Mouse (Mus musculus) kidney, embryonic 15.5 days (tissue): ENCODE measurements around the gene Acsl5. TPM values are rescaled to one million over a fixed set of nuclear protein-coding genes. Genes with fewer than 3 reads are reported as not detected.

Experiments used
- ATAC-seq: fragments of 200-750 bp; cut with Nextera tagmentation; replicated peaks from 2 replicates; pipeline ENCODE4 v1.8.0; 2017; ENCODE audit warnings: moderate TSS enrichment; ENCODE audit not compliant: low FRiP score
- H3K27ac ChIP-seq: fragments of 300-500 bp; sonication (generic); 2 replicates; pipeline ENCODE4 v1.5.1; 2015; ENCODE audit warnings: mild to moderate bottlenecking, inconsistent platforms
- H3K27me3 ChIP-seq: fragments of 300-500 bp; sonication (generic); 2 replicates; pipeline ENCODE4 v1.6.1; 2015; ENCODE audit warnings: inconsistent platforms
- H3K36me3 ChIP-seq: fragments of 300-500 bp; sonication (generic); 2 replicates; pipeline ENCODE4 v1.6.1; 2015; ENCODE audit warnings: inconsistent platforms
- H3K4me1 ChIP-seq: fragments of 300-500 bp; sonication (generic); 2 replicates; pipeline ENCODE4 v1.6.1; 2015; ENCODE audit warnings: inconsistent platforms
- H3K4me2 ChIP-seq: fragments of 300-500 bp; sonication (generic); 2 replicates; pipeline ENCODE4 v1.6.1; 2015; ENCODE audit warnings: moderate library complexity, mild to moderate bottlenecking, inconsistent platforms
- H3K4me3 ChIP-seq: fragments of 300-500 bp; sonication (generic); replicated peaks from 2 replicates; pipeline ENCODE4 v1.5.1; 2015; ENCODE audit warnings: mild to moderate bottlenecking, inconsistent platforms
- H3K9ac ChIP-seq: fragments of 300-500 bp; sonication (generic); 2 replicates; pipeline ENCODE4 v1.6.1; 2015; ENCODE audit warnings: mild to moderate bottlenecking, inconsistent platforms
- H3K9me3 ChIP-seq: fragments of 300-500 bp; sonication (generic); replicated peaks from 2 replicates; pipeline ENCODE4 v1.6.1; 2016; ENCODE audit warnings: inconsistent platforms
- WGBS: fragments of 180-500 bp; shearing (Covaris S2); methylation state at CpG from one replicate; pipeline ENCODE4 v1.1.7; 2015; ENCODE audit warnings: mixed read lengths; 5-methylcytosine and 5-hydroxymethylcytosine counted together
- polyA plus RNA-seq: library from polyadenylated mRNA; unstranded; fragments of >200 nt; fragmentation: Nextera tagmentation; extraction: Ambion mirVana; gene quantifications from 2 replicates; pipeline ENCODE4 v1.2.1, GENCODE M21; 2015

Acsl5 gene
- polyA plus RNA-seq, 1 experiment from 2014 or later, result 51.2 TPM

DNA sequence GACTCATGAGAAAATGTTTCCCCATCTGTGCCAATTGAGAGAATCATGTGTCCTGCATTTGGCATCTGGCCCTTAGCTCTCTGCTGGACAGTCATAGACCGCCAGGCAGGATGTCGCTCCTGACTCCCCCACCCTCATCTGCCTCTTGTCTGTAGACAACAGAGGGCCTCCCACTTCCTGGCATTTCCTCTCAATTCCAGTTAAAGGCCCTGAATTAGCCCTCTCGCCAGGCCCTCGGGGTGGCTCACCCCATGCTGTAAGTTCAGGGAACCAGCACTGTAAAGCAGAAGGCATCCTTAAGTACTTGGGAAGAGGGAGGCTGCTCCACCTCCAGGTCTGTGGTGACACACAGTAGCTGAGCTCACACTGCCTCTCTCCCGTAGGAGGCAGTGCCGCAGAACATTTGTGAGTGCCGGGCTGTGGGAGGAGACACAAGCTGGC lies 6.9 kb upstream of the Acsl5 start:
- WGBS, result 7% methylated on average over 7 of the region's 7 CpGs
- Histone ChIP-seq H3K4me1 (peaks cover 11% of the 10 kb centered on the region), H3K9ac (no peak overlapping the region), H3K27me3 (0 out of 2 replicates have a peak, but pooled peaks cover 4% of the 10 kb centered on the region), H3K36me3 (no peaks in the 10 kb centered on the region), H3K4me2 (peak overlapping the region; percentile 17; the same call in 1 of the 2 replicates), H3K4me3 (no peak overlapping the region), H3K27ac (peak overlapping the region; percentile 60), H3K9me3 (no peaks in the 10 kb centered on the region)
- ATAC-seq, result peak; percentile 89

GRCm38 (mm10) chr19:55247563-55247962 lies 4.2 kb upstream of the Acsl5 start:
- H3K27me3 ChIP-seq, result 0 out of 2 replicates have a peak, but pooled peaks cover 4% of the 10 kb centered on the region
- ATAC-seq, result no peak
- no peaks in the 10 kb centered on the region for H3K9me3 ChIP-seq
- no peak overlapping the region for H3K27ac ChIP-seq
- WGBS, result 83% methylated on average over 5 of the region's 5 CpGs
- H3K4me3 ChIP-seq, result no peak overlapping the region
- H3K4me1 ChIP-seq, result peaks cover 11% of the 10 kb centered on the region
- H3K36me3 ChIP-seq, result no peaks in the 10 kb centered on the region
- no peak overlapping the region for H3K9ac ChIP-seq
- H3K4me2 ChIP-seq, result no peak overlapping the region

- Histone ChIP-seq H3K36me3 (no peaks in the 10 kb centered on the region), H3K4me3 (no peak overlapping the region), H3K4me1 (peaks cover 12% of the 10 kb centered on the region), H3K4me2 (no peak overlapping the region), H3K27ac (no peak overlapping the region), H3K9ac (no peak overlapping the region), H3K27me3 (0 out of 2 replicates have a peak, but pooled peaks cover 3% of the 10 kb centered on the region), H3K9me3 (no peaks in the 10 kb centered on the region)
- no peak for ATAC-seq
- 58% methylated on average over 9 of the region's 9 CpGs for WGBS
Observed at GRCm38 (mm10) chr19:55247991-55248520, 3.7 kb upstream of the Acsl5 start.

GRCm38 (mm10) chr19:55250451-55250850 lies 1.3 kb upstream of the Acsl5 start:
- Histone ChIP-seq H3K27me3 (no peaks in the 10 kb centered on the region), H3K36me3 (no peaks in the 10 kb centered on the region), H3K4me3 (no peak overlapping the region), H3K4me2 (no peak overlapping the region), H3K27ac (no peak overlapping the region), H3K9me3 (no peaks in the 10 kb centered on the region), H3K4me1 (peaks cover 19% of the 10 kb centered on the region), H3K9ac (no peak overlapping the region)
- ATAC-seq, result no peak
- WGBS, result 89% methylated on average over 5 of the region's 5 CpGs

- no peak; the same call in 1 of the 2 replicates for ATAC-seq
- H3K9ac ChIP-seq, result peak overlapping the region; percentile 74
- H3K9me3 ChIP-seq, result no peaks in the 10 kb centered on the region
- WGBS, result 2% methylated on average over 9 of the region's 9 CpGs
- peak overlapping the region; percentile 65 for H3K4me3 ChIP-seq
- peak overlapping the region; percentile 91 for H3K27ac ChIP-seq
- H3K27me3 ChIP-seq, result no peaks in the 10 kb centered on the region
- no peaks in the 10 kb centered on the region for H3K36me3 ChIP-seq
- H3K4me1 ChIP-seq, result peaks cover 17% of the 10 kb centered on the region
- H3K4me2 ChIP-seq, result peak overlapping the region; percentile 92
Observed at GRCm38 (mm10) chr19:55253239-55253569, 1.5 kb downstream of the Acsl5 start.

- Histone ChIP-seq H3K4me1 (peaks cover 17% of the 10 kb centered on the region), H3K4me3 (peak overlapping the region; percentile 65), H3K9ac (peak overlapping the region; percentile 74), H3K36me3 (no peaks in the 10 kb centered on the region), H3K9me3 (no peaks in the 10 kb centered on the region), H3K4me2 (peak overlapping the region; percentile 92), H3K27ac (peak overlapping the region; percentile 91), H3K27me3 (no peaks in the 10 kb centered on the region)
- peak; percentile 82 for ATAC-seq
- WGBS, result under 1% methylated on average over 31 of the region's 32 CpGs
Observed at GRCm38 (mm10) chr19:55253570-55254441, 2.1 kb downstream of the Acsl5 start.

DNA sequence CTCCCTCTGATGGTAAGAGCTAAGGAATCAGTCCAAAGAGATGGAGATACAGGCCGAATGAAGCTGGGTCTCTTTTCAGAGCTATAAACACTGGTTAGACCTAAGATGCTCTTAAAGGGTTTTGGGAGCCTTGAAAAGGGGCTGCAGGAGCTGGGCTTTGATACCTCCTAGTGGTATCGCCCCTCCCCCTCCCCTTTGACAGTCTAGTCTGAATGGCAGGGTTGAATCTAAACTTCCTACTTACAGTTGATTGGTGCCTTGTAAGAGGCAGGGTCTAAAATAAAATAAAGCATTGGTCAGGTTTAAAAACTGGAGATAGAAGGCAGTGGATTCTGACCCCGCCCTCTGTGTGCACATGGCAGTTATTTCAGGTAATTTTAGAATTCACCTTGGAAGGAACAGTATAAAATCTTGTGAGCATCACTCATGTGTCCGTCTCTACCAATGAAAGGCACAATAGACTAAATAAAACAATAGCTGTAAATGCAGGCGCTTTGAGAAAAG lies 2.8 kb downstream of the Acsl5 start:
- no peaks in the 10 kb centered on the region for H3K27me3 ChIP-seq
- peaks cover 17% of the 10 kb centered on the region for H3K4me1 ChIP-seq
- peak overlapping the region; percentile 74 for H3K9ac ChIP-seq
- no peaks in the 10 kb centered on the region for H3K36me3 ChIP-seq
- peak overlapping the region; percentile 65 for H3K4me3 ChIP-seq
- ATAC-seq, result peak; percentile 66
- H3K4me2 ChIP-seq, result peak overlapping the region; percentile 92
- H3K27ac ChIP-seq, result peak overlapping the region; percentile 91
- 17% methylated on average over 5 of the region's 5 CpGs for WGBS
- no peaks in the 10 kb centered on the region for H3K9me3 ChIP-seq

DNA sequence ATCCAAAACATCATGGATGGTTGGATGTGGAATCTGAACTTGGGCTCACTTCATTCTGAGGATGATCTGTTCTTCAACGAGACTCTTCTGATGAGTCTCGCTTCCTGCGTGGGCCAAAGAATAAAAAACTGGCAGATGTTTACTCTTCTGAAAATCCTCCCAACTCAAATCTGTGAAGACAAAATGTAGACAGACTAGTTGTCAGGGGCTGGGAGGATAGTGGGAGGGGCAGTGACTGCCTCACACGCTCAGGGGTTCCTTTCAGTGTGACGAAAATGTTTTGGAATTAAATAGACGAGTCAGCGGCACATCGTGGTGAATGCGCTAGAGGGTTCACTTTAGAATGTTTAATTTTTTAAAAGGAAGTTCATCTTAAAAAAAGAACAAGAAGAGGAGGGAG lies 4.4 kb downstream of the Acsl5 start:
- no peak overlapping the region for H3K27ac ChIP-seq
- peaks cover 20% of the 10 kb centered on the region for H3K4me1 ChIP-seq
- H3K4me2 ChIP-seq, result no peak overlapping the region
- WGBS, result 86% methylated on average over 9 of the region's 9 CpGs
- H3K27me3 ChIP-seq, result no peaks in the 10 kb centered on the region
- H3K9me3 ChIP-seq, result no peaks in the 10 kb centered on the region
- H3K9ac ChIP-seq, result no peak overlapping the region
- ATAC-seq, result no peak
- no peaks in the 10 kb centered on the region for H3K36me3 ChIP-seq
- H3K4me3 ChIP-seq, result no peak overlapping the region

GRCm38 (mm10) chr19:55257656-55258375 lies 6.1 kb downstream of the Acsl5 start:
- Histone ChIP-seq H3K4me1 (peaks cover 20% of the 10 kb centered on the region), H3K27ac (no peak overlapping the region), H3K36me3 (no peaks in the 10 kb centered on the region), H3K4me2 (no peak overlapping the region), H3K27me3 (no peaks in the 10 kb centered on the region), H3K9ac (no peak overlapping the region), H3K9me3 (no peaks in the 10 kb centered on the region), H3K4me3 (no peak overlapping the region)
- 83% methylated on average over 5 of the region's 5 CpGs for WGBS
- ATAC-seq, result no peak

DNA sequence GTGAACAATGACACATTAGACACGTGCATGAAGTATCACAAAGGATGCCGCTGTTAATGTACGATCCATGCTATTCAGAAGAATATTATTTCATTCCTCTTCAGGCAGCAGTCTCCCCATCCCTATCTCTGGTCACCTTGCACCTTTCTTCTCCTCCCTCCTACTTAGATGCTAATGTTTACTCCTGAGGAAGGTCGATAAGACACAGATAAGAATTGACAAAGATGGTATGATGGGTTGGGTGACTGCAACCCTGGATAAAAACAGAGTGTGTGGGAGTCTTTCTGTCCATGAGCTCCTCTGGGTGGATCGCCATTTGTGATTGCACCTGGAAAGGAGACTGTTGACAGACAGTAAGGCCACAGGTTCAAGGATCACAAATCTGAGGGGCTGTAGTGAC lies 6.8 kb downstream of the Acsl5 start:
- ATAC-seq, result no peak
- H3K4me2 ChIP-seq, result no peak overlapping the region
- no peak overlapping the region for H3K27ac ChIP-seq
- H3K4me3 ChIP-seq, result no peak overlapping the region
- H3K9ac ChIP-seq, result no peak overlapping the region
- H3K27me3 ChIP-seq, result no peaks in the 10 kb centered on the region
- H3K36me3 ChIP-seq, result no peaks in the 10 kb centered on the region
- no peaks in the 10 kb centered on the region for H3K9me3 ChIP-seq
- WGBS, result 87% methylated on average over 5 of the region's 5 CpGs
- H3K4me1 ChIP-seq, result peaks cover 15% of the 10 kb centered on the region

DNA sequence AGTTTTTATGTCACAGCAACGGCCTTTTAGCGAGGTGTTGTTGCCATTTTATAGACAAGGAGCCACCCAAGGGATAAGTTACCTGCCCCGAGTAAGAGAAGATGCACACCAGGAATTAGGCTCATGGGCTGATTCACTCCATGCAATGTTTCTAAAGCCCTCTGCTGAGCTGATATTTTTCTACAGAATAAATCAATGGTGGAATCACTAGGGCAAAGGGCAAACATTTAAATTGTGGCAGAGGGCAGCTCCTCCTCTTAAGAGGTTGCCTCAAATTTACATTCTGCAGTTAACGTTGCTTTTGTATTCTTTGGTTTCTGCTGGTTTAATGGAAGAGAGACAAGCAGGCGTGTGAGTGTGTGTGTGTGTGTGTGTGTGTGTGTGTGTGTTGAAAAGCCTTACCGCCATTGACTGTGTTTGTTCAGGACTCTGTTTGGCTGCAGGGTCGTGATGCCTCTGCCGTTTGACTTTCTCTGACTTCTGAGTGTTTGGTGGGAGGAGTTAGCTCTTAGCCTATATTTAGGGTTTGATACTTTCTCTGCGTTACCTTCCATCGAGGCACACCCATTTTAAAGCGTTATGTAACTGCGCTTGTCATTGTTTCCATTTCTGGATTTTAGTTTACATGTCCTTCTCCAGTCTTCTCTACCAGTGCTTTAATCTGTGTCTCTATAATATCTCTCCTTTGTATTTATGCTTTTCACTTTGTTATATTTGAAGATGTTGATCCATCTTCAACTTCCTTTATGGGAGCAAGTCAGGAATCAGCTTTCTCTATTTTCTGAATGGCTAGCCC lies 8.8 kb downstream of the Acsl5 start:
- Histone ChIP-seq H3K27ac (no peak overlapping the region), H3K4me1 (0 out of 2 replicates have a peak, but pooled peaks cover 3% of the 10 kb centered on the region), H3K27me3 (no peaks in the 10 kb centered on the region), H3K9me3 (no peaks in the 10 kb centered on the region), H3K9ac (no peak overlapping the region), H3K36me3 (no peaks in the 10 kb centered on the region), H3K4me3 (no peak overlapping the region), H3K4me2 (no peak overlapping the region)
- no peak for ATAC-seq
- WGBS, result 60% methylated on average over 12 of the region's 12 CpGs
